Mouse (Mus musculus) kidney, postnatal 0 days (tissue): ENCODE results near the gene Card10. TPM values are rescaled to one million over a fixed set of nuclear protein-coding genes. Genes with fewer than 3 reads are reported as not detected.

Experiments used
- ATAC-seq: fragments of 200-750 bp; cut with Nextera tagmentation; replicated peaks from 2 replicates; pipeline ENCODE4 v1.8.0; 2017; ENCODE audit warnings: low read depth, moderate number of reproducible peaks, moderate TSS enrichment, moderate library complexity; ENCODE audit not compliant: low FRiP score
- DNase-seq: peaks from one replicate; pipeline ENCODE4 v3.0.0-alpha.2; 2016; ENCODE audit warnings: low spot score
- H3K27ac ChIP-seq: fragments of 300-500 bp; sonication (generic); 2 replicates; pipeline ENCODE4 v1.5.1; 2014; ENCODE audit warnings: mild to moderate bottlenecking
- H3K27me3 ChIP-seq: fragments of 300-500 bp; sonication (generic); 2 replicates; pipeline ENCODE4 v1.6.1; 2014; ENCODE audit warnings: low read length, mixed read lengths; ENCODE audit not compliant: insufficient read depth
- H3K36me3 ChIP-seq: fragments of 300-500 bp; sonication (generic); 2 replicates; pipeline ENCODE4 v1.6.1; 2014; ENCODE audit warnings: low read length, mixed read lengths; ENCODE audit not compliant: insufficient read depth
- H3K4me1 ChIP-seq: fragments of 300-500 bp; sonication (generic); replicated peaks from 2 replicates; pipeline ENCODE4 v1.6.1; 2014; ENCODE audit warnings: antibody characterized with exemption, low read length, mixed read lengths; ENCODE audit not compliant: insufficient read depth
- H3K4me2 ChIP-seq: fragments of 300-500 bp; sonication (generic); 2 replicates; pipeline ENCODE4 v1.6.1; 2014; ENCODE audit warnings: mild to moderate bottlenecking, low read length, moderate library complexity, mixed read lengths
- H3K4me3 ChIP-seq: fragments of 300-500 bp; sonication (generic); replicated peaks from 2 replicates; pipeline ENCODE4 v1.5.1; 2014; ENCODE audit warnings: low read depth, low read length
- H3K9ac ChIP-seq: fragments of 300-500 bp; sonication (generic); 2 replicates; pipeline ENCODE4 v1.6.1; 2014; ENCODE audit warnings: low read depth, low read length
- H3K9me3 ChIP-seq: fragments of 300-500 bp; sonication (generic); replicated peaks from 2 replicates; pipeline ENCODE4 v1.6.1; 2016; ENCODE audit warnings: low read length, inconsistent platforms, mixed read lengths
- CTCF ChIP-seq: IDR thresholded peaks from 2 replicates; pipeline ENCODE4 v1.5.1; 2016; ENCODE audit warnings: antibody characterized with exemption, low read depth, mild to moderate bottlenecking, moderate library complexity
- WGBS: fragments of 180-500 bp; shearing (Covaris S2); extraction: QIAGEN DNeasy Blood & Tissue Kit; methylation state at CpG from one replicate; pipeline ENCODE4 v1.1.7; 2014; 5-methylcytosine and 5-hydroxymethylcytosine counted together
- polyA plus RNA-seq: library from polyadenylated mRNA; unstranded; fragments of >200 nt; fragmentation: Nextera tagmentation; extraction: Ambion mirVana; gene quantifications from 2 replicates; pipeline ENCODE4 v1.2.1, GENCODE M21; 2015

The Card10 gene
- polyA plus RNA-seq, 1 experiment from 2014 or later = 9.2 TPM

DNA sequence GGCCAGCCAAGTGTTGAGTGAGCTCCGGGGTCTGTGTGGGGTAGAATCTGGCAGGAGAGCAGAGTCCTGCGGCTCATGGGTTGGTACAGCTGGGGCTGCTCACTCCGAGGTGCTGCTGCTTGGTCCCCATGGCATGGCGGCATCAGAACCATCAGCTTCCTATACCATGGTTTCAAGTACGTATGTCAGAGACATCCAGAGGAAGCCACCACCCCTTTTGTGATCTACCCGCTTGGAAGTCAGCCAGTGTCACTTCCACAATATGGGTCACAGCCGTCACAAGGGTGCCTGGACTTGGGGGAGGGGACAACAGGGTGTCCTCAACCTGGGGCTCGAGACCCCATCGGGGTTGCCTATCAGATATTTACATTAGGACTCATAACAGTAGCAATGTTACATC lies 7.3 kb upstream of the Card10 start:
- WGBS = 69% methylated on average over 9 of the region's 9 CpGs
- TF ChIP-seq CTCF = no peak
- peaks cover 11% of the 10 kb centered on the region; the same call in 1 of the 2 replicates for H3K4me1 ChIP-seq
- H3K36me3 ChIP-seq = no peaks in the 10 kb centered on the region
- H3K9ac ChIP-seq = no peak overlapping the region
- no peak overlapping the region for H3K4me2 ChIP-seq
- H3K9me3 ChIP-seq = no peaks in the 10 kb centered on the region
- H3K27me3 ChIP-seq = no peaks in the 10 kb centered on the region
- DNase-seq (no peak), ATAC-seq (no peak)
- H3K27ac ChIP-seq = no peak overlapping the region
- no peak overlapping the region for H3K4me3 ChIP-seq

DNA sequence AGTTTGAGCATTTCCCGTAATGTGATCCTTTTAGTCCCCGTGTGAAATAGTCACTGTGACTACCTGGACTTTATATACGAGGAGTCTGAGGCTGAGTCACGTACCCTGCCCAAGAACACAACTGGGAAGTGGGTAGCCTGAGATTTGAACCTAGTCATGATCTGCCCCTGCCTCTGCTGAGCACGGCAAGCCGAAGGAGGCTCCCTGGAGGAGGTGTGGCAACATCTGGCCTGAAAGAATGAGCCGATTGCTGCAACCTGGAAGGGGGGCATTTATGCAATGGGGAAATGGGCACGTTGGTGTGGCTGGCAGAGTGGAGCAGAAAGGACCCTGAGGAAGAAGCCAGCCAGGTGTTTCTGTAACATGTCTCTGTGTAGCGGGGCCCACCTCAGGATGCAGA lies 6.9 kb upstream of the Card10 start:
- no peak for TF ChIP-seq CTCF
- Histone ChIP-seq H3K4me2 (no peak overlapping the region), H3K9ac (no peak overlapping the region), H3K4me1 (peaks cover 12% of the 10 kb centered on the region; the same call in 1 of the 2 replicates), H3K36me3 (no peaks in the 10 kb centered on the region), H3K9me3 (no peaks in the 10 kb centered on the region), H3K27ac (no peak overlapping the region), H3K27me3 (no peaks in the 10 kb centered on the region), H3K4me3 (no peak overlapping the region)
- DNase-seq = no peak
- 51% methylated on average over 9 of the region's 9 CpGs for WGBS
- ATAC-seq = no peak

DNA sequence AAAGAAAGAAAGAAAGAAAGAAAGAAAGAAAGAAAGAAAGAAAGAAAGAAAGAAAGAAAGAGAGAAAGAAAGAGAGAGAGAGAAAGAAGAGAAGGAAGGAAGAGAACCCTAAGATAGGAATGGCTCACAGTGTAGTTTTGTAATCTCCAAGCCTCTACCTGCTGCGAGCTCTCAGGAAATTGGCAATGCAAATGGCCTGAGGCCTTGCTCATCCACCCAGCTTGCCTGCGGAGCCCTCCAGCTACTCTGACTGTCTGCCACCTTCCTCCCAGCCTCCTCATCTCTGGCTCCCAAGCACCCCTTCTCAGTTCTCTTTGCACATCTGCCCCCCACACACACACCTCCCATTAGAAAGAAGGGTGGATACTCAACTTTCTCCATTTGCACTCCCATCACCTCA lies 6.1 kb upstream of the Card10 start:
- 96% methylated on average over 2 of the region's 2 CpGs for WGBS
- H3K9me3 ChIP-seq = no peaks in the 10 kb centered on the region
- H3K4me3 ChIP-seq = no peak overlapping the region
- ATAC-seq = no peak
- no peak for DNase-seq
- H3K4me2 ChIP-seq = no peak overlapping the region
- H3K36me3 ChIP-seq = no peaks in the 10 kb centered on the region
- H3K9ac ChIP-seq = no peak overlapping the region
- no peaks in the 10 kb centered on the region for H3K27me3 ChIP-seq
- peaks cover 14% of the 10 kb centered on the region; the same call in 1 of the 2 replicates for H3K4me1 ChIP-seq
- TF ChIP-seq CTCF = no peak
- no peak overlapping the region for H3K27ac ChIP-seq

DNA sequence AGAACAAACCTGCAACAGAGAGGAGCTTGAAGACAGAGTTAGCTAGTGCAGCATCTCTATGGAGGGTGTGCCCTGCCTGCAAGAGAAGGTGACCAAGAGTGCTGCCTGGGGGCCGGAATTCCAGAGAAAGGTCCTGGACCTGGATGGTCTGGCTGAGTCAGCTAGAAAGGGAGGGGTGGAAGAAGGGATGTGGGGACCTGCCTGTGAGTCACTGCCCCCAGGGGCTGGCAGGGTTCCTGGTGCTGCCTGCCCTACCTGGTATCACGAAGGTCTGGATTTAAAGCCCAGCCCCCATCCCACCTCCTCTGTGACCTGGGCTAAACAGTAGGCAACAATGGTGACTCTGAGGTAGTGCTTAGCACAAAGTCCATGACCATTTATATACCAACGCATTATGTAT lies 4.3 kb upstream of the Card10 start:
- peak overlapping the region; percentile 19; the same call in 1 of the 2 replicates for H3K27ac ChIP-seq
- H3K9me3 ChIP-seq = no peaks in the 10 kb centered on the region
- TF ChIP-seq CTCF = no peak
- H3K9ac ChIP-seq = no peak overlapping the region
- no peak overlapping the region for H3K4me2 ChIP-seq
- H3K27me3 ChIP-seq = no peaks in the 10 kb centered on the region
- peaks cover 17% of the 10 kb centered on the region; the same call in 1 of the 2 replicates for H3K4me1 ChIP-seq
- DNase-seq = no peak
- 69% methylated on average over 3 of the region's 3 CpGs for WGBS
- no peak for ATAC-seq
- no peaks in the 10 kb centered on the region for H3K36me3 ChIP-seq
- no peak overlapping the region for H3K4me3 ChIP-seq

DNA sequence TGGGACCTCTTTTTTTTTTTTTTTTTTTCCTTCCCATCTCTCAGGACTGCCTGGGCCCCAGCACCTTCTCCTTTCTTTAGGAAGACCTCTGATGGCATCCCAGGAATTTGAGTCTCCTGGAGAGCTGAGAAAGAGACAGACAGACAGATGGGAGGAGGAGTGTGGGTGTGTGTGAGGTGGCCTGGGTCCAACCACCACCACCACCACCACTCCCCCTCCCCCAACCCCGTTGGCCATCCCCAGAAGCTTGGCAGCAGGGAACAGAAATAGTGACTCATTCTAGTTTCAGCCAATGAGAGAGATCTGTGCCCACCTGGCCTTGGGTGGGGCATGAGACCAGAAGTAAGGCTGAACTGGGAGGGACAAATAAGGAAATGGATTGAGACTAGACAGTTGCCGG lies 3.8 kb upstream of the Card10 start:
- H3K9ac ChIP-seq = no peak overlapping the region
- H3K27ac ChIP-seq = no peak overlapping the region
- no peaks in the 10 kb centered on the region for H3K9me3 ChIP-seq
- H3K4me1 ChIP-seq = peaks cover 17% of the 10 kb centered on the region; the same call in 1 of the 2 replicates
- TF ChIP-seq CTCF = no peak
- H3K4me2 ChIP-seq = no peak overlapping the region
- H3K27me3 ChIP-seq = no peaks in the 10 kb centered on the region
- no peak for ATAC-seq
- H3K4me3 ChIP-seq = no peak overlapping the region
- WGBS = 42% methylated on average over 2 of the region's 2 CpGs
- no peaks in the 10 kb centered on the region for H3K36me3 ChIP-seq
- no peak for DNase-seq

DNA sequence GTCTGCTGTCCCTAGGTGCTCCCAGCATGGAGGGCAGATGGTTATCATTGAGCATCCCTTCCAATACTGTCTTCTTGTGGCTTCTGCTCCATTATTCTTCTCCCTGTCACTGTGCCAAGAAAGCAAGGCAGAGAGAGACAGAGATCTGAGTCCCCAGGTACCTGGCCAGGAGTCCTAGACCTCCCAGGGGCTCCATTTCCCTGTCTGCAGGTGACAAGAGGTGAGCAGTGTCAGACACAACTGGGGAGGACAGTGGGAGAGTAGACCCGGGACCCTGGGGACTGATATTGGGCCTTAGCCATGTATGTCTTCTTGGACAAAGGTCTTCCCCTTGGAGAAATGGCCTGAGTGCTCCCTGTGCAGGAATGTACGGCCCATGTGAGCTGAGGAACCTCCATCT lies 2.5 kb upstream of the Card10 start:
- no peaks in the 10 kb centered on the region for H3K9me3 ChIP-seq
- DNase-seq = no peak
- WGBS = 66% methylated on average over 2 of the region's 2 CpGs
- no peak overlapping the region for H3K4me2 ChIP-seq
- no peak for ATAC-seq
- no peak for TF ChIP-seq CTCF
- no peaks in the 10 kb centered on the region for H3K36me3 ChIP-seq
- no peak overlapping the region for H3K4me3 ChIP-seq
- H3K27me3 ChIP-seq = peaks cover under 1% of the 10 kb centered on the region; the same call in 1 of the 2 replicates
- no peak overlapping the region for H3K27ac ChIP-seq
- H3K4me1 ChIP-seq = peaks cover 17% of the 10 kb centered on the region; the same call in 1 of the 2 replicates
- no peak overlapping the region for H3K9ac ChIP-seq

DNA sequence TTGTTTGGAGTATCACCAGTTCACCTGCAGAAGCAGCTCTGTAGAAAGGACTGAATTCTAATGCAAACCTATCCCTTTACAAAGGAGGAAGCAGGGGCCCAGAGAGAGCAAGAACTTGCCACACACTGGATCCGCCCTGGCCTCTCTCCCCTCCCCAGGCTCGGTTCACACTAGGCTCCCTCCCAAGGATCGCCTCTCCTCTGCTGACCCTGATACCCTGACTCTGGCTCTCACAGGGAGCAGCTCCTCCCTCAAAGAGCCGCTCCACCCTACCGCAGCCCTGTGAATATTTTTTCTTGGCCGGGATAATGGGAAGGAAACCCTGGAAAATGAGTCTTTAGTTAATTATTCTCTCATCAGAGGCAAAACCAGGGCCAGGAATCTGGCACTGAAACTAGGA lies 1.5 kb upstream of the Card10 start:
- DNase-seq (peak; percentile 41), ATAC-seq (no peak)
- no peak overlapping the region for H3K9ac ChIP-seq
- no peaks in the 10 kb centered on the region for H3K36me3 ChIP-seq
- H3K27ac ChIP-seq = peak overlapping the region; percentile 89
- WGBS = 8% methylated on average over 6 of the region's 6 CpGs
- TF ChIP-seq CTCF = no peak
- H3K4me3 ChIP-seq = no peak overlapping the region
- peaks cover 17% of the 10 kb centered on the region; the same call in 1 of the 2 replicates for H3K4me1 ChIP-seq
- H3K9me3 ChIP-seq = no peaks in the 10 kb centered on the region
- H3K27me3 ChIP-seq = peaks cover 5% of the 10 kb centered on the region; the same call in 1 of the 2 replicates
- H3K4me2 ChIP-seq = no peak overlapping the region
